Mouse (Mus musculus): ENCODE measurements around the gene Prrc2c.
"Not testable (repeated sequence)": the region's sequence is repeated elsewhere in the genome, so short reads cannot be mapped to it uniquely, and the experiment has no call there.

Prrc2c gene

GRCm38 (mm10) chr1:162697866-162698265 lies 42.5 kb downstream of the Prrc2c start:
- no peak for DNase-seq (ENCODE audit: extremely low read depth, insufficient read length, low spot score)

- no peak for DNase-seq (ENCODE audit: extremely low read depth, insufficient read length, low spot score)
Observed at GRCm38 (mm10) chr1:162693721-162694120, 46.6 kb downstream of the Prrc2c start.

GRCm38 (mm10) chr1:162665486-162666174 lies 74.7 kb downstream of the Prrc2c start:
- DNase-seq (ENCODE audit: extremely low read depth, insufficient read length, low spot score) = no peak

GRCm38 (mm10) chr1:162664826-162665475 lies 75.4 kb downstream of the Prrc2c start:
- DNase-seq (ENCODE audit: extremely low read depth, insufficient read length, low spot score) = peak; percentile 30

- DNase-seq (ENCODE audit: extremely low read depth, insufficient read length, low spot score) = no peak
Observed at GRCm38 (mm10) chr1:162660276-162660860, 80.0 kb downstream of the Prrc2c start.

GRCm38 (mm10) chr1:162658119-162658518 lies 82.2 kb downstream of the Prrc2c start, which contains the start of gene Myocos:
Myocos (minus strand) TSS chr1:162658219.
- no peak for DNase-seq (ENCODE audit: extremely low read depth, insufficient read length, low spot score)

GRCm38 (mm10) chr1:162648416-162648815 lies 91.9 kb downstream of the Prrc2c start:
- no peak for DNase-seq (ENCODE audit: extremely low read depth, insufficient read length, low spot score)

GRCm38 (mm10) chr1:162646083-162646686 lies 94.2 kb downstream of the Prrc2c start:
- no peak for DNase-seq (ENCODE audit: extremely low read depth, insufficient read length, low spot score)

GRCm38 (mm10) chr1:162643752-162644151 lies 96.6 kb downstream of the Prrc2c start:
- peak; percentile 62 for DNase-seq (ENCODE audit: extremely low read depth, insufficient read length, low spot score)

- DNase-seq (ENCODE audit: extremely low read depth, insufficient read length, low spot score) = no peak
Observed at GRCm38 (mm10) chr1:162642591-162642990, 97.8 kb downstream of the Prrc2c start.

GRCm38 (mm10) chr1:162639861-162640260 lies 100.5 kb downstream of the Prrc2c start:
- no peak for DNase-seq (ENCODE audit: extremely low read depth, insufficient read length, low spot score)

GRCm38 (mm10) chr1:162639051-162639750 lies 101.2 kb downstream of the Prrc2c start, which contains the start of gene Myoc:
Myoc (plus strand) TSS chr1:162639155.
- no peak for DNase-seq (ENCODE audit: extremely low read depth, insufficient read length, low spot score)

- no peak for DNase-seq (ENCODE audit: extremely low read depth, insufficient read length, low spot score)
Observed at GRCm38 (mm10) chr1:162638535-162638934, 101.8 kb downstream of the Prrc2c start.

GRCm38 (mm10) chr1:162636516-162636915 lies 103.8 kb downstream of the Prrc2c start:
- no peak for DNase-seq (ENCODE audit: extremely low read depth, insufficient read length, low spot score)

- not testable (repeated sequence) for DNase-seq (ENCODE audit: extremely low read depth, insufficient read length, low spot score)
Observed at GRCm38 (mm10) chr1:162635291-162635931, 104.9 kb downstream of the Prrc2c start.

- DNase-seq (ENCODE audit: extremely low read depth, insufficient read length, low spot score) = not testable (repeated sequence)
Observed at GRCm38 (mm10) chr1:162628326-162628725, 112.0 kb downstream of the Prrc2c start.

GRCm38 (mm10) chr1:162627821-162628220 lies 112.5 kb downstream of the Prrc2c start:
- not testable (repeated sequence) for DNase-seq (ENCODE audit: extremely low read depth, insufficient read length, low spot score)

GRCm38 (mm10) chr1:162625229-162625628 lies 115.1 kb downstream of the Prrc2c start:
- DNase-seq (ENCODE audit: extremely low read depth, insufficient read length, low spot score) = no peak

- DNase-seq (ENCODE audit: extremely low read depth, insufficient read length, low spot score) = no peak
Observed at GRCm38 (mm10) chr1:162623895-162624294, 116.5 kb downstream of the Prrc2c start.
